Mouse (Mus musculus) brain, embryonic 18.5 days (tissue): ENCODE measurements at regions not wholly inside any gene's neighbourhood (a gene's known extent, or its start where the extent isn't known, plus 50 kb on each side); places are given as distances from the start of the nearest gene placed in this dataset.

ENCODE experiments used
- DNase-seq: peaks from one replicate; pipeline ENCODE4 v3.0.0-alpha.2; 2012; ENCODE audit warnings: low read depth, low spot score

DNA sequence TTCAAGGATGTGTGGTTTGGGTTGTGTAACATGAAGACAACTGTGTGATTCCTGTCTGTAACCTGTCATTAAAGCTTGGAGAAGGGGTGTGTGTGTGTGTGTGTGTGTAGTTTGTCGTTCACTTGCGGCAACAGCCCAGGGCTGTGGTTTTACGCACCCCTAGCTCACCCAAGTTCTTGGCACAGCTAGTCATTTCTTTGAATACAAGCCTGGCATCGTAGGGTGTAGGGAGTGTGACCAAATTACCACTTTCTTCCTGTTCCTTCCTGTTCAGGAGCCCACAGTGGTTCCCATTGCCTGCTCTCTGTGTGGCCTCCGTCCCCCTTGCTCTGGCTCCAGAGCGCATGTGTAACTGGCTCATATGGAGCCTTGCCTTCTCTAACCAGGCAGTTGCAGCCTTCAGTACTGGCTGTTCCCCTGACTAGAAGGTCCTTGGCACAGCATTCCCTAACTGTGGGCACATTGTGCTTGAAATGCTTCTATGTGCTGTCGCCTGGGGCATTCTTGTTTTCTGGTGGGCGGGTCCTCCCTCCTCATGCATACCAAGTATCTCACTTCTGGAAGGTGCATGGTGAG, 167.4 kb upstream of the Ubr2 start:
- no peak for DNase-seq

DNA sequence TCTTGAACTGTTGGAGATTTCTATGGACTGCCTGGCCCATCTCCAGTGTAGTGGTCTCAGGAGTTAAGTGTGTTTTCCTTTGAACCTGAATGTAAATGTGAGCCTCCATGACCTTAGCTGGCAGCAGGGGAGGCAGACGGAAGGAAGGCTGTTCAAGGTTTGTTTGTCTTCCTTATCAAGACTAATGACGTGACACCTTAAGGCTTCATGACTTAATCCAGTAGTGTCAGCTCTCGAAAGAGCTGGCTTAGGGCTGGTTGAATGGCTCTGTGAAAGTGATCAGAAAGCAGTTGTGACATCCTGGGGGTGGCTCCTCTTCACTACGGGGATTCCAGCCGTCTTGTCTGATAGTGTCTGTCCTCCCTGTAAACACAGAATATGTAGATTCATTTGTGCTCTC, 166.0 kb upstream of the Ubr2 start:
- DNase-seq = no peak

GRCm38 (mm10) chr17:47174748-47175215, 164.4 kb upstream of the Ubr2 start:
- DNase-seq = no peak

DNA sequence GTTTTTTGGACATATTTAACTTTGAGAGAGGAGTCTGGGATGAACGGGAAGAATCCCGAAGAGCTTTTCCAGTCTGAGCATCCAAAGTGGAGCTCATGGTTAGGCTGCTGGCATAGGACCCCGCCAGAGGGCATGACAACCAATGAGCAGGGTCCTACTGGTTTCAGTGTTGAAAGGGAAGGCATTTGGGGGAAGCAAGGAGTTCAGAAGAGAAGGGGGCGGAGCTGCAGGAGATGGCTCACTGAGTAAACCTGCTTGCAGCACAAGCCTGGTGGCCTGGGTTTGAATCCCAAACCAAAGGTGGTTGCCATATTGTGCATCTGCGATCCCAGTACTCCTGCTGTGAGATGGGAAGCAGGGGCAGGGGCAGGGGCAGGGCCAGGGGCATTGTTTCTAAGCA, 161.4 kb upstream of the Ubr2 start:
- no peak for DNase-seq

DNA sequence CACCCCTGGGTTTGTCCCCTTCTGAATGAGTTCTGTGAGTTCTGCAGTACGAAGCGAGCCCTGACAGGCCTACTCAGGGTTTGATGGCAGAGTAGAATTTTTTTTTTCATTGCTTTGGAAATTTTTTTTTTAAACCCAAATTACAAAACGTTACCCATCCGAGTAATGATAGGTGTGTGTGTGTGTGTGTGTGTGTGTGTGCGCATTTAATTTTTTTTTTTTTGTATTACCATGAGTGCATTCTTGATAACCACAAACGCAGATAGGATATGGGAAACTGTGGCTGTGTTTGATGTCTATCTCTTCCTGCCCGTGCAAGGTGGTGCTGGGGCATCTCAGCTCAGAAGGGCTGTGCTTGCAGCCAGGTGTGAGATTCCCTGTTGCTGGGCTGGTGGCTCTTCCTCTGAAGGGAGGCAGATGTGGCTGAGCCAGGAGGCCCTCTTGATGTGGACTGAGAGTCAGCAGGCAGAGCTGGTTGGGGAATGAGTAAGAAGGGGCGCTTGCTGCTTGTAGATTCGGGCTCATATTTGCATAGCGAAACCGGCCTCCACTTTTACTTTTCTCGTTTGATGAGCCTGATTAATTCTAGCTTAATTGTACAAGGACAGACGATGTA, 160.7 kb upstream of the Ubr2 start:
- DNase-seq = no peak

DNA sequence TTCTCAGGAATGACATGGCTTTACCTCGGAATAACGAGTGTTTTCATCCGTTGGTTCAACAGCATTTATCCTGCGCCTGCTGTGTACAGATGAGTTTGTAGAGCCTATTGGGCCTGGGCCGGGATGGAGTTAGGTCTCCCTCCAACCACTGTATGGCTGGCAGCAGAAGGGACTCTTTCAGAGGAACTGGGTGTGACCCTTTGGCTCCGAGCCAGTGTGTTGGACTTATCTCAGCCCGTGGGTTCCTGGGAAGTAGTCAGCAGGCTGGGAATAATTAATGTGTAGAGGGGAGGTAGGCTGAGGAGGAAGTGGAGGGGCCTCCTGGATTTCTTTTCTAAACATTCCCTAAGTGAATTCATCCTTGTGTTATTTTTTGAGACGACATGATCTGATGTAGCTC, 157.7 kb upstream of the Ubr2 start:
- no peak for DNase-seq

GRCm38 (mm10) chr17:47163677-47164340, 153.5 kb upstream of the Ubr2 start:
- no peak for DNase-seq

GRCm38 (mm10) chr17:47162459-47162858, 152.1 kb upstream of the Ubr2 start:
- DNase-seq = no peak

GRCm38 (mm10) chr17:47156237-47156636, 145.9 kb upstream of the Ubr2 start:
- no peak for DNase-seq

- peak; percentile 58 for DNase-seq
Observed at GRCm38 (mm10) chr17:47151557-47152278, 141.4 kb upstream of the Ubr2 start.

DNA sequence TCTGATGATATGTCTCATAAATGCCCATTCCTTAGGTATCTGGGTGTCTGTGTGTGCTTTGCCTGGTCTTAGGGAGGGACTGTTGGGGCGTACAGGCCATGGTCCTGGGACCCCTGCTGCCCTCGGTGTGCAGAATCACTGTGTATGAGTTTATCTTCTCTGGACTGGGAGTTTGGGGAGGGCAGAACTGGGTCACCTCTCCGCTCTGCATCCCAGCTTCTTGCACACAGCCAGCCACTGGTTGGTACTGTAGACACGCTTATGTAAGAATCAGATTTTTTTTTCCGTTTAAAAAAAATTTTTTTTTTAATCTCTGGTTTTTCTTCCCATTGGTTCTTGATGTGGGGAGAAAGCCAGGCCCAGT, 140.8 kb upstream of the Ubr2 start:
- no peak for DNase-seq

GRCm38 (mm10) chr17:47150636-47151035, 140.3 kb upstream of the Ubr2 start:
- DNase-seq = no peak

GRCm38 (mm10) chr17:47149662-47150061, 139.3 kb upstream of the Ubr2 start:
- no peak for DNase-seq

- DNase-seq = no peak
Observed at GRCm38 (mm10) chr17:47149158-47149557, 138.8 kb upstream of the Ubr2 start.

- DNase-seq = no peak
Observed at GRCm38 (mm10) chr17:47146640-47147039, 136.3 kb upstream of the Ubr2 start.

DNA sequence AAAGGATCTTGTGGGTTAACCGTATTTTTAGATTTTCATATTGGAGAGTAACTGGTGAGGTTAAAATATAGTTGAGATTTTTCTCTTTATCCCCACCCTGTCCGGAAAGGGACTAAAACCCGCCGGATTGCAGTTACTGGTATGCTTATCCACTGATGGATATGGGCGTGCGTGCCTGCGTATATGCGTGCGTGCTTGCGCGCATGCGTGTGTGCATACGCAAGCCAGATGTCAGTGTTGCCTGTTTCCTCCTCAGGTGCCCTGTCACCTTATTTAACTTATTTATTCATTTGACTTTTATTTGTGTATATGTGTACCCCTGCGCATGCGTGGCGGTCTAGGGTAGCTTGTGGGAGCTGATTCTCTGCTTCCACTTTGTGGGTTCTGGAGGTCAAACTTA, 135.2 kb upstream of the Ubr2 start:
- DNase-seq = no peak

DNA sequence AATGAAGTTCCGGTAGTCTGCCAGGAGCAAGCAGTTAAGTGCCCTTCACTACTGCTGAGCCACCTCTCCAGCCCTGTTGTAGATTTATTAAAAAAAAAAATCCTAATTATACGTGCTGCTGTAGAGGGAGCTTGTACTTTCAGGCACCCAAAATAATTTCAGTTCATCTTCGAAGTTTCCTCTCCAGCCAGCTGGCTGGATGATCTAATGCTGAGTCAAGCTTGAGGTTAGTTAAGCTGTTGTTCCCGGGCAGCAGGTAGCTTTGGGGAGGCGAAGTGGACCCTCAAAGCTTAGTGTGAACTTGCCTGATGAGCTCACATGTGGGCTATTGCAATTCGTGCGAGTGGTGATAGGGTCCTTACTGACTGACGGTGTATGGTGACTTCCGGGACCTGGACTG, 134.6 kb upstream of the Ubr2 start:
- no peak for DNase-seq

DNA sequence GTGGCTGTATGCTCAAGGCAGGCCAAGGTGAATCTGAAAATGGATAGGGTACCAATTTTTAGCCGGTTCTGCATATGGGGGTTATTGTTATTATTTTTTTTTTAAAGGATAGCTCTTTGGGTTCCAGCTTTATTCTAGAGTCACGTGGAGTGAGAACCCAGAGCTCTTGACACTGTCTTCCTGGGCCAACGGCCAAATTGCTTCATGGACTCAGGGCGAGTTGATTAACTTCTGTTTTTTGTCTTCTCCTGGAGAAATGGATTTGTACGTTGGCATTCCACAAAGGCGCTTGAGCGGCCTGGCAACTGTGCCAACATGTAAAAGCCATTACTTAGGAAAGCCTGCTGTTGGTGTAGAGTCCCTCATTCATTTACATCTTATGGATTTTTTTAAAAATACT, 134.1 kb upstream of the Ubr2 start:
- no peak for DNase-seq

DNA sequence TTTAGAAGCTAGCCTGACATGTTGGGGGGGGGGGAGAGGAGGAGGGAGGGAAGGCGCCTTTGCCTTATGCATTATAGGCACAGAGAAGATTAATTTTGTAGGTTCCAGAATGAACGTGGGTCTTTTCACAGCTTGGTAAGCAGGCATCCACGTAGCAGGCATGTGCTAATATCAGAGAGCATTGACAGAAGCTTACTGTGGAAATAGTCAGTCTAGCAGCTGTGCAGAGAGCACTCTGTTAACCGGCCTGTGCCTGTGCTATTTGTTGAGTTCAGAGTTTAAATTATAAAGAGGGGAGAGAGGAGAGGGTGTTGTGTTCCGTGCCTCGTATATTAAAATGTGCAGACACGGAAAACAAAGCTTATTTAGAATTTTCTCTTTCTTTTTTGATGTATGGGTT, 133.5 kb upstream of the Ubr2 start:
- no peak for DNase-seq

- no peak for DNase-seq
Observed at GRCm38 (mm10) chr17:47142885-47143284, 132.5 kb upstream of the Ubr2 start.

DNA sequence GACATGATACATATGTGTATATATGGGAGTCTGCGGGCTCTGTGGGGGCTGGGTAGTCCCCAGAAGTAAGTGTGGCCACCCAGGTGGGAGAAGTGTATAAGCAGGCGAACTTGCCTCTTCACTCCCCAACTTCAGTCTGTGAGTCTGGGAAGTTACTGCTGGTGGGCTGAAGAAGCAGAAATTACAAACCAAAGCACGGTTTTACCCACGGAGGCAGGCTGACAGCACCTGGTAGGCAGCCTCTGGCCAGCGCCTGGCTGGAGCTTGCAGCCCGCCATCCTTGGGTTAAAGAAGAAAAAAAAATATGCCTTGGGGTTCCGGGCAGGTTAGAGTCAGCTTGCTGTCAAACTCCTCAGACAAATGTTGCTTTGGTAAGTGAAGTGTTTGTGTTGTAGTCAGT, 131.9 kb upstream of the Ubr2 start:
- no peak for DNase-seq

GRCm38 (mm10) chr17:47141843-47142215, 131.5 kb upstream of the Ubr2 start:
- no peak for DNase-seq
